Mouse (Mus musculus) heart, postnatal 10 days (tissue): ENCODE data around the gene Dip2c. TPM values are rescaled to one million over a fixed set of nuclear protein-coding genes. Genes with fewer than 3 reads are reported as not detected.

Experiments
- DNase-seq, 2 experiments: peaks; one replicate each; pipeline ENCODE4 v3.0.0; 2021
- intact Hi-C: fragments of 180-260 bp; cut with DNase I; formaldehyde crosslinking; loops from one replicate; pipeline ENCODE4 v1.15.1; 2025
- total RNA-seq, 2 experiments: library from RNA; stranded (reverse); gene quantifications; 2 replicates each; pipeline ENCODE4 v1.2.3; 2021

The Dip2c gene
- 10 to 100 TPM; 53.8 to 62.2 TPM for total RNA-seq

DNA sequence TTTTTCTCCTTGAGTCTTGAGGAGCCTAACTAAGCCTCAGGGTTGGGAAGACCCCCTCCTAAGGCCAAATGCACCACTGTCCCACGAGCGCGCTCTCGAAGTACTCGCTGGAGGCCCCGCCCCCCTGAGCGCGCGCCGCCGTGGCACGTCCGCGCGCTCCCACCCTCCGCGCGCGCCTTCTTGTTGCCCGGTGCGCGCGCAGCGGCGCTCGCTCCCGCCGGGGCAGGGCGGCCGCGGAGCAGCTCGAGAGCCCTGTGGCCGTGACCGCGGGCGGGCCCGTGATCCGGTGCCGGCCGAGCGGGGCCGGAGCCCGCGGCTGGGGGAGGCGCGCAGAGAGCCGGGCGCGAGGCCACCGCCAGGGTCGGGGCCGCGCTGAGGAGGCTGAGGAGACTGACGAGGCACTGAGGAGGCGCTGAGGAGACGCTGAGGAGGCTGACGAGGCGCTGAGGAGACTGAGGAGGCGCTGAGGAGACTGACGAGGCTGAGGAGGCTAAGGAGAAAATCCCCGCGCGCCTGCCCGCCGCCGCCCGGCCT, at the start of gene Dip2c:
Gene Dip2c (plus strand): TSS at position 207 of the 534 bp plus-strand sequence.
- intact Hi-C loops: loop anchor here (2.0 to 5.0 kb wide), 3 partner anchors 76 to 190 kb away; no protein-coding TSS in a partner anchor
- DNase-seq: peak; percentile 93

DNA sequence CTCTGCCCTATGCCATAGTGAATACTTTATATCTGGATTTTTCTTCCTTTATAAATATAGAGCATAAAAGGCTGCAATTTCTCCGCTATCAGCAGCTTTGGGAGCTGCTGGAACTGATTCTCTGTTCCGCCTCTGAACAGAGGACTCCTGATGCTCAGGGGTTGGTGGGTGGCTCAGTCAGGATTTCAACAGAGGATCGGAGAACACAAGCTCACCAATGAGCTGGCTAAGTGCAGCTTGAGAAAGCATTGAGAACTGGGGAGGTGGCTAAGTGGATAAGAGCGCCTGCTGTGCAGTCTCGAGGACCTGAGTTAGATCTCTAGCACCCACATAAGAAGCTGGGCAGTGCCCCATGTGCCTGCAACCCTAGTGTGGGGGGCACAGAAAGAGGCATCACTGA, 49.2 kb upstream of the Dip2c start:
- DNase-seq: no peak
- intact Hi-C loops: no loop called here

DNA sequence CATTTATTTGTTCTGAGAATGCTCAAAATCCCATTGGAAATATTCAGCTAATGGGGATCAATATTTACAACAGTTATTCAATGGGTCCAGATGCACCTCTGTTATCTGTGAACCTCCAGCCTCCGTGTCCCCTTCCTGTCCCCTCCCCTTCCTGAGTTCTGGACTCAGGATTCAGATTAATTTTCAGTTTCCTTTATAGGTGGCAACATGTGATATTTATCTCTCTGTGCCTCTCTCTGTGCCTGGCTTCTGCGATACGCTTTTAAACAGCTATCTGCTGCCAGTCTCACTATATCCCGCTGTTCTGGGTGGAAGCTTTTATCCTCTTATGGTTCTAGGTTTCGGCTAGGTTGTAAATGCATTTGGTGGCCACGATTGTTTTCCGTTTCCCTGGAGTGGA, 38.8 kb upstream of the Dip2c start:
- intact Hi-C loops: no loop called here
- no peak for DNase-seq

DNA sequence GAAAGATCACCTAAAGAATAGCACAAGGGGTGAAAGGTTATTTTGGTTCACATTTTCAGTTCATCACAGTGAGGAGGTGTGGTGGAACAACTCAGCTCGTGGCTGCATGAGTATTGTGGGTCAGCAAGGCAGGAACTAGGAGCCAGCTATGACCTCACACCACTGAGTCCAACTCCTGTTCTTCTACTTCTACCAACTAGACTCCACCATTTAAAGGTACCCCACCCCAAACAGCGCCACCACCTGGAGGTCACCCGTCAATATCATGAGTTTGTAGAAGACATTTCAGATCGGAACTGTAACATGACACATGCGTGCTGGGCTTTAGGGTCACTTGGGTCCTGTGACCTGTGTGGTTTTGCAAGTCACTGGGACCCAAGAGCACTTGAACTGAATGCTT, 37.2 kb upstream of the Dip2c start:
- no peak for DNase-seq
- intact Hi-C loops: no loop called here

DNA sequence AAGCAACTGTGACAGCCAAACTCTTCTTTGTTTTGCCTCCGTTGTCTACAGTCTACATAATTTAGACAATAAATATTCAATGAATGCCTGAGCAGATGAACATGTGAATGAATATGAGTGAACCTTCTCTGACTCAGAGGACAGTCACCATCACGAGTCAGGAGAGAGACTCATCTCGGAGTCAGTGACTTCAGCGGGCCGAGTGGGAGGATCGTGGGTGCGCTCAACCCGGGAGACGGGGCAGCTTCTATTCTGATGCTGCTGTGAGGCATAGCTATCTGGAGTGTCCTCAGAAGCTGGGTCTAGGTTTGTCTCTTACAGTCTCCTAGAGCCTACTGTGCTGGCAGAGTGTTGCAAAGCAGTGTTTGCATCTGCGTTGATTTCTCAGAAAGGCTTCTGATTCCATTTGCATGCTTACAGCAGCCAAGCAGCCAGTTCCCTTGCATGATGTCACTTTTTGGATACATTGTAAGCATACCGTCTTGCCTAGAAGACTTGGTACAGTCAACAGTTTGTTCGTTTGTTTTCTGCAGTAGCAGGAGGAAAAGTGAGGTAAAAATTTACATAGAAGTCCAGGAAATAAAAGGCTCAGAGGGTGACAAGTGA, 36.6 kb upstream of the Dip2c start:
- intact Hi-C loops: no loop called here
- no peak for DNase-seq

DNA sequence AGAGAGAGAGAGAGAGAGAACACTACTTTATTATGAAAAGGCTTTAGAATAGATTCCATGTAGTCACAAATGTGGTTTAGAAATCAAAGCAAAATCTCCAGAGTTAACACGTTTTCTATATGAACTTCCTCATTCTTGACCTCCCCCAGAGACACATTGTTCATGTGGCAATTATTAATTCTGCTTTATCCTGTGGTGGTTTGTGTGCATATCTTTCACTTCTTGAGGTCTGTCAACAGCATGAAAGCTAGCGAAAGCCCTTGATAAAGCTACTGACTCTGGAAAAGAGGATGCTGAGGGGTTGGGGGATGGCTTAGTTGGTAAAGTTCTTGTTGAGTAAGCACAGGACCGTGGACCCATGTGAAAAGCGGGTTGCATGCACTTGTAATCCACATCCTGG, 14.6 kb upstream of the Dip2c start:
- intact Hi-C loops: no loop called here
- no peak for DNase-seq

DNA sequence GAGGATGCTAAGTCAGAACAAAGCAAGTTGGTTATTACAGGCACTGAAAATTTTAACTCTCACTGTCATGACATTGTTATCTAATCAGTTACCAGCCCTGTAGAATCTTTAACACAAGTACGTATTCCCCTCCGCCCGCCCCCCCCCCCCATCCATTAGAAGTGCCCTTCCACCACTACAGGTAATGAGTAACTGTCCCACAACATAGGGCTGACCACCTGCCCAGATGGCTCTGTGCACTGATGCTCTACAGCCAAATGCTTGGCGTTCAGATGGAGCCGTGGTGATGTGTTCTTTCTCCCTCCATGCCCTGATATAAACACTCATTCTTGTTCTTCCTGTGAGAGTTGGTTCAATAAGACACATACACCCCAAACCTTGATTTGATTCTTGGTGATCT, 10.8 kb upstream of the Dip2c start:
- no peak for DNase-seq
- intact Hi-C loops: no loop called here

DNA sequence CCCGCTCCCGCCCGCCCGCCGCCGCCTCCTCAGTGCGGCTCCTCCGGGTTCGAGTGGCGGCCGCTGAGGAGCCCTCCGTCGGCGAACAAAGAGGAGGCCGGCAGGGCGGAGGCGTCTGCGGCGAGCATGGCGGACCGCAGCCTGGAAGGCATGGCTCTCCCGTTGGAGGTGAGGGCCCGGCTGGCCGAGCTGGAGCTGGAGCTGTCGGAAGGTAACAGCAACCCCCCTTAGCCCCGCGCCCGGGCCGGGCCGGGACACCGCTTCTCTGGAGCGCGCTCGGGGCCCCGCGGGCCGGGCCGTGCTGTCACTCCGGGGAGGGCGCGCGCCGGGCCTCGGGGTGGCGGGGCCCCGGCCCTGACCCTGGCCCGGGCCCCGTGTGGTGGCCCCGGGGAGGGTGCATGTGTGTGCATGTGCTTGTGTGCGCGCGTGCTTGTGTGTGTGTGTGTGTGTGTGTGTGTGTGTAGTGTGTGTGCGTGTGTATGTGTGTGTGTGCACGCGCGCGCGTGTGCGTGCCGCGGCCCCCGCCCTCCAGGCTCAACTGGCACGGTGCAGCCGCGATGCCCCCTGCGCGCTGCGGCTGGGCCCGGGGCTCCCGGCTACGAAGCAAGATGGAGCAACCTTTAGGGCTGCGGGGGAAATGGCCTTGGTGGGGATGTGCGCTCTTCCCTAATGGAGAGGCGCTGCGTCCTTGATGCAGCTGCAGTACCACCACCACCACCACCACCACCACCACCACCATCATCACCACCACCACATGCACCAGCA, 710 bp downstream of the Dip2c start:
- intact Hi-C loops: loop anchor here (2.0 to 5.0 kb wide), 3 partner anchors 75 to 190 kb away; no protein-coding TSS in a partner anchor
- peak; percentile 68 to 71 for DNase-seq

DNA sequence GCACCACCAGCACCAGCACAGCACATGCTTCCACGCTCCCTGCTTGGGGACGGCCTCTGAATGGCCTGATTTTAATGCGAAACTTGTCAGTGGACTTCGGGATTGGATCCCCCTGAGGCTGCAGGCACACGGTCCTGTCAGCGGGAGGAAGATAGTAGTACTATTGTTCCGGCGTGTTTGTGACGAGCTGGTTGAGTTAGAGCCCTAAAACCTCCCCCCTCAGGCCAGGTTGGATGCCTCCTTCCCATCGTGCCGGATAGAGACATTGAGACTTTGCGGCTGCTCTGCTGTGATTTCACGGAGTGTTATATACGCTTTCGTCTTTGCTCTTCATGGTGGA, 1.3 kb downstream of the Dip2c start:
- peak; percentile 38 to 52 for DNase-seq
- intact Hi-C loops: loop anchor here (2.0 to 5.0 kb wide), 3 partner anchors 75 to 189 kb away; no protein-coding TSS in a partner anchor

DNA sequence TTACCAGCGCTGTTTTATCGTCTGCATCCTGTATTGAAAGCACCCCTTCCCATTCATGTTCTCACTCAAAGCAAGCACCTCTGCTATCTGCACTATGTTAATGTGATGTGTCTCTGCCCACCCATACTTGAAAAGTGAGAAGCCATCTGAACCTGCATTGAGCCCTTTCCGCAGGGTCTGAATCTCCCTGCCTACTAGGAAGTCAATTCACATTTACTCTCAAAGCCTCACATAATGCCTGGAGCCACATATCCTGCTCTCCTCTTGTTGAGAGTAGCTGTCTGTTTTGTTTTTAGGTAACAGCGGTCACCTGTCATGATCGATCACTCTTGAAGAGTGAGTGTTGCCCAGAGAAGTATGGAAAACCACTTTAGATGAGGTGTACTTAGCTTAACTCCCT, 2.3 kb downstream of the Dip2c start:
- intact Hi-C loops: loop anchor here (1.0 to 5.0 kb wide), 3 partner anchors 74 to 167 kb away; no protein-coding TSS in a partner anchor
- no peak for DNase-seq

DNA sequence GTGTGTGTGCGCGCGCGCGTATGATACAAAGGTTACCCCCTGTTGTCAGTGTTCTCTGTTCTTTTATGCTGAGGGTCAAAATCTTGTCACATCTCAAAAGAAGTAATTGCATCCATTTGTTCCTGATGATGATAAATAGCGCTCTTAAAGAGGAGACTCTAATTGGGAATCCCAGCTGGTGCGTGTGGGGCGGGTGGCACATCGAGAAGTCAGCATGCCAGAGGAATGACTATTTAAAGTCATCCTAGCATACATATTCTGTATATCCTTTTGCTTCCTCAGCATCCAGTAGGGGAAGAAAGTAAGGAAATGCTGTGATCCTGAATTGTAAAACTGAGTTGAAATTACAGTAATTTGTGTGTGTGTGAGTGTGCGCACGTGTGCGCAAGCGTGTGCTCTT, 6.7 kb downstream of the Dip2c start:
- no peak for DNase-seq
- intact Hi-C loops: no loop called here

DNA sequence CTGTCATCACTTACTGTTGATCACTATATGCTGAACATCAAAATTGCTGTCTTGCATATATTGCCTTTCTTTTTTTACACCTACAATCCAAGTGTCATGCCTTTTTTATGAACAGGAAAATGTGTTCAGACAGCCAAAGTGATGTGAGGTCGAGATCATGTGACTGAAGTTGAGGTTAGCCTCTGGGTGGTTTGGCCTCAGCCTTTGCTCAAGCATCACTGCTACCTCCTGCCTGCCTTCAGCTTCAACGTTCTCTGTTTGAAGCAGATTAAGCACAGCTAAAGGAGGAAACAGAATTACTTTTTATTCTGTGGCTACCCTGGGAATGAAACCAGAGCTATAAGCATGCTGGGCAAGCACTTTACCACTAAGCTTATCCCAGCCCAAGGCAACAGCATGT, 13.6 kb downstream of the Dip2c start:
- intact Hi-C loops: no loop called here
- DNase-seq: no peak

DNA sequence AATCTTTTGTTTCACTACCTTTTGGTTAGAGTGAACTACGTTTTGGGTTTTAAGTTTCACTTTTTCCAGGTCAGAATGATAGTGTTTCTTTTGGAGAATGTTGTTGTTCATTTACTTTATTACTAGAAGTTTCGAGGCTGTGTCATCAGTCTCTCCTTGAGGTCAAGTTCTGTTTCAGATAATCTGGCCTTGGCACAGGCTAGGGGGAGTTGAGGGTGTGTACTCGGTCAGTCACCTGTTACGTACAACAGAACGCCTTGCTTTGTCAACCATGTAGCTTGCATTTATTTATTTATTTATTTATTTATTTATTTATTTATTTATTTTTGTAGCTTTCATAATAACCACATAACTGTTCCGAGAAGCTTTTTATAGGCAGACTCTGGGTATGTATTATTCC, 20.0 kb downstream of the Dip2c start:
- intact Hi-C loops: no loop called here
- no peak for DNase-seq

DNA sequence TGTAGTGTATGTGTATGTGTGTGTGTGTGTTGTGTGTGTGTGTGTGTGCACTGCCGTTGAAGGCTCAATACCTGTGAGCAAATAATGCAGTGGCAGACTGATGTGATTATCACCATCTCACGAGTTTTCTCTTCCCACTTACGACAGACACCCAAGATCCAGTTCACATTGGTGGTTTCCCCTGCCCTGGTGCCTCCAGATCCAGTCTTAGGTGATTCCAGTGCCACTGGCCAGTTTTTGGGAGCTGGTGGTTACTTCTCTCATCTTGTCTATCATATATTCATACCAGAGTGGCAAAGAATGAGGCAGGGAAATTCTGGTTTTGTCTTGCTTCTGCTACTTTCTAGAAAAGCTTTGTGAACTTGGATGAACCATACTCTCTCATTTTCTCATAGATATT, 20.9 kb downstream of the Dip2c start:
- intact Hi-C loops: no loop called here
- DNase-seq: no peak

DNA sequence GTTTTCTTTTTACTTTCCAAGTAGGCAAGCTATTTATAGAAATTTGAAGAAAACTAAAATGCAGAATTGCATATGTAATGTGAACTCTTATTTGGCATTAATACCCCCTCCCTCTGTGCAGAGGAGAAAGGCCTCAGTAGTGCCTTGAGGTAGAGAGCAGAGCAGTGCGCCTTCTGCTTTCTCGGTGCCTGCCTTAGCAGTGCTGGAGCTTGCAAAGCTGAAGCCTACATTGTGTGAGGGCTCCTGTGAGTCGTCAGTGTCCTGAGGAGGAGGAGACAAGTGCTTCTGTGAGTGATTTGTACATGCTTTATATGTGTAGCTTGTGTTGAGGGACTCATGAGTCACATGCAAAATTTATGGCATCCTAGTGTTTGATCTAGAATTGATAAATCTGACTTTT, 21.4 kb downstream of the Dip2c start:
- DNase-seq: no peak
- intact Hi-C loops: no loop called here

DNA sequence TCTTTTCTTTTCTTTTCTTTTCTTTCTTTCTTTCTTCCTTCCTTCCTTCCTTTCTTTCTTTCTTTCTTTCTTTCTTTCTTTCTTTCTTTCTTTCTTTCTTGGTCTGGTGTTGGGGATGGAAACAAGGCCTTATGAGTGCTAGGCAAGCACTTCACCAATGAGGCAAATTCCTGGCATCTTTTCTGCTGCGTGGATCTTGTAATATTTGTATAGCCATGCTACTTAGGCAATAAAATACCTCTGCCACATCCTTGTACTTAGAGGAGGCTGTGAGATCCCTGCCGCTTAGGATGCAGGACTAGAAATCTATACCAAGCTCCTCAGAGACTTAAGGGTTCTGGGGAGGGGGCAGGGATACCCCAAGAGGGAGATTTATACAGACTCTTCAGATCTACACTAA, 23.3 kb downstream of the Dip2c start:
- intact Hi-C loops: no loop called here
- no peak for DNase-seq

DNA sequence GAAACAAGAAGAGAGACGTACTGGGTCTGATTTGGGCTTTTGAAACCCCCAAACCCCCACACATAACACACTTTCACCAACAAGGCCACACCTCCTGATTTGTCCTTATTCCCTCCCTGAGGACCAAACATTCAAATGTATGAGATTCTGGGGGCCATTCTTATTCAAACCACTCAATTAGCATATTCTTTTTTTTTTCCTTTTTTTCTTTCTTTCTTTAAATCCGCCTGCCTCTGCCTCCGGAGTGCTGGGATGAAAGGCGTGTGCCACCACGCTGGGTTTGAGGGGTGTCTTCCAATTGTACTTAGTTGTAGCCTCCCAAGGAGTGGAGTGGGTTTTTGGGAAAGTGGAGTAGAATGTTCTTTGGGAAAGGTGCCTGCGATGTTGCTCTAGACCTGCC, 32.5 kb downstream of the Dip2c start:
- intact Hi-C loops: no loop called here
- DNase-seq: no peak

DNA sequence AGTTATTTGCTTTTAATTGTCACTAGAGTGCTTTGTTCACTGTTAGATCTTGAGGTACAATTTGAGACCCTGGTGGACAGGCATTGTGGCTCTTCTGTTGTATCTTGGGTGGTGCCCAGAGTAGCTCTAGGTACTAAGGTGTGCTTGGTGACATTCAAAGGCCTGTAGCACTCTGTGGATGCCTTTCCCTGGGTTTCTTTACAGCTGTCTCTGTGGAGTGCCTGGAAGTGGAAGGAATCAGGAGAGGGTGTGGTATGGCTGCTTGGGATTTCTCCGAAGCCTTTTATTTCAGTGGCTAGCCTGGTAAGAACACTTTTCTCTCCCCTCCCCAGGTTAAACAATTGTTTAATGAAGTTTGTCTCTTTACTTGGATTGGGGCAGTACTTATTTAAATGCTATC, 34.5 kb downstream of the Dip2c start:
- no peak for DNase-seq
- intact Hi-C loops: no loop called here

DNA sequence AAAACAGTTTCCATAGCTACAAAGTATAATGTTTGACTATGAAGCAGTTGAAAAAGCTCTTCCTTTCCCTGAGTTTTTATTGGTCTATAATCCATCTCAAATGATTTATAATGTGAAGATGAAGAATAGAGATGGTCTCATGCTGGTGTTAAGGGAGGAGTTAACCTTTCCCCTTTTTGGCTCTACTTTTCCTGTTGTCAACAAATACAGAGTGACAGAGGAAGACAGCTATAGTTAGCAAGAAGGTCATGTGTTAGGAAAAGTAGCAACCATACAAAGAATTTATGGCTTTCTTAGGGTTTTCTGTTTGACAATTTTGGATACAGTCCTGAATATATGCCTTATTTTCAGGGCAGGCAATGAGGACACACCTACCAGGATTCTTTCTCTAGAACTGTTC, 36.6 kb downstream of the Dip2c start:
- intact Hi-C loops: no loop called here
- peak; percentile 35 to 62 for DNase-seq

DNA sequence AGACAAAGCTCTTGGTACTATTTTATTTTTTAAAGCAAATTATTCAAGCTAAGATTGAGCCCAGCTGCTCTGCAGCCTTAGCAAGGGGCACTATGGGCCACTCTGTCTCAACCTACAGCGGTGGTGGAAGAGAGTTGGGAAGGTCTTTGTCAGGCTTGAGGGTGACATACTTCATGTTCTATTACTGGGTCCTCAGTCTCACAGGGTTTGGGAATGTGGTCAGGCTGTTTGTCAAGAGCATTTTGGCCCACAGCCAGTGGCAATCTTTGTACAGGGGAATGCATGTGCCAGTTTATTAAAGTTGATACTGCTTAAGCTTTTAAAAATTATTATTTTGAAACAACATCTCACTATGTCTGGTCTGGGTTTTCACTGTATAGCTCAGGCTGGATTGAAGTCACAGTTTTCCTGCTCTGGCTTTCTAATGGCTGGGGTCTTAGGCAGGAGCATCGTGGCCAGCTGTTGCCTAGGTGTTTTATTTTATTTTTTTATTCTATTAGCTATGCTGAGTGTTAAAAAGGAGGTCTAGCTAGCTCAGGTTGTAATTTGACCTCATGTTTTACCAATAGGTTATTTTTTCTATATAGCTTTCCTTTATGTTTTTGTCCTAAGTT, 37.9 kb downstream of the Dip2c start:
- DNase-seq: peak; percentile 75 to 78
- intact Hi-C loops: no loop called here

DNA sequence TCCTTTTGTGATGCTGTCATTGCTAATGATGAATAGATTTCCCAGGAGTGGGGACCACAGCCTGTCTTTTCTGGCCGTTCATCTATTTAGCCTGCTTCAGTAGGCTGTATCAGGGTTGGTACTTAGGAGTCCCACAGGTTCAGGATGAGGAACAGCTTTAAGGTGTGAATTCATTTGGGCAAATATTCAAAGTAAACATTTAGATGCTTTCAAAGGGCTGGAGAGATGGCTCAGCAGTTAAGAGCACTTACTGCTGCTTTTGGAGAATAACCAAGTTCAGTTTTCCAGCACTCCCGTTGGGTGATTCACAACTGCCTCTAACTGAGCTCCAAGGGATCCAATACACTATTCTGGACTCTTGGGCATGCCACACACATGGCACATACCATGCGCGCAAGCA, 38.4 kb downstream of the Dip2c start:
- intact Hi-C loops: no loop called here
- no peak for DNase-seq

DNA sequence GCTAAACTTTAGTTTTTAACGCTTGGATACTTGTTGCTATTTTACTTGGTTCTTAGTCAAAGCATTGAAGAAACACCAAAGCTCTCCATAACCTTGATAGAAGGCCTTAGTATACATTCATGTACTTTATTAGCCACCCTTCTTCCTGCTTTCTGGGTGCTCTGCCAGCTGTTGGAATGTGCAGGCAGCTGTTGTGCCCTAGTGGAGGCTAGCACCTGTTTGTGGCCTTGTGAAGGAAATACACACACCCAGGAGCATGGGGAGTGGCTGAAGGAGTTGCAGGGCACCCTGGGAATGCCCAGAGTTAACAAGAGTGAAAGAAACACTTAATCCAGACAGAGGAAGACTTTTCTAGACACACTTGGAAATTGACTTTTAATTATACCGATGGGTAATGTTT, 43.4 kb downstream of the Dip2c start:
- no peak for DNase-seq
- intact Hi-C loops: no loop called here
